Mouse (Mus musculus) liver, adult 2 months (tissue): ENCODE measurements around the gene Pax5. TPM values are rescaled to one million over a fixed set of nuclear protein-coding genes. Genes with fewer than 3 reads are reported as not detected.

Experiments
- DNase-seq: peaks from one replicate; pipeline ENCODE4 v3.0.0-alpha.2; 2011; ENCODE audit warnings: low read depth, low spot score; ENCODE audit errors: extremely low read depth
- H3K27ac ChIP-seq: fragments of 200-500 bp; replicated peaks from 2 replicates; pipeline ENCODE4 v1.5.1; 2012; ENCODE audit warnings: low read depth, mild to moderate bottlenecking, control low read depth, inconsistent platforms, low read length; ENCODE audit not compliant: insufficient read depth
- H3K27me3 ChIP-seq: fragments of 200-500 bp; 2 replicates; pipeline ENCODE4 v1.6.1; 2012; ENCODE audit warnings: mild to moderate bottlenecking, moderate library complexity, low read length, inconsistent platforms; ENCODE audit not compliant: control insufficient read depth, insufficient read depth
- H3K36me3 ChIP-seq: fragments of 200-500 bp; 2 replicates; pipeline ENCODE4 v1.6.1; 2012; ENCODE audit warnings: low read length, inconsistent platforms; ENCODE audit not compliant: control insufficient read depth, insufficient read depth
- H3K4me1 ChIP-seq: fragments of 200-500 bp; 2 replicates; pipeline ENCODE4 v1.6.1; 2011; ENCODE audit warnings: low read length; ENCODE audit not compliant: control insufficient read depth, insufficient read depth
- H3K4me3 ChIP-seq: fragments of 200-500 bp; 2 replicates; pipeline ENCODE4 v1.5.1; 2011; ENCODE audit warnings: low read depth, mild to moderate bottlenecking, control low read depth, low read length, moderate library complexity; ENCODE audit not compliant: insufficient read depth
- H3K79me2 ChIP-seq: fragments of 200-500 bp; 2 replicates; pipeline ENCODE4 v1.6.1; 2012; ENCODE audit warnings: inconsistent platforms, mild to moderate bottlenecking, low read length, moderate library complexity; ENCODE audit not compliant: control insufficient read depth, insufficient read depth
- H3K9ac ChIP-seq: fragments of 200-500 bp; 2 replicates; pipeline ENCODE4 v1.6.1; 2012; ENCODE audit warnings: low read depth, mild to moderate bottlenecking, control low read depth, inconsistent platforms, low read length
- CTCF ChIP-seq: fragments of 200-500 bp; IDR thresholded peaks from 2 replicates; pipeline ENCODE4 v1.5.1; 2011; ENCODE audit warnings: low read depth, low read length, control low read depth
- POLR2A ChIP-seq: fragments of 200-500 bp; IDR thresholded peaks from 2 replicates; pipeline ENCODE4 v1.6.1; 2011; ENCODE audit warnings: low read length, control low read depth; ENCODE audit not compliant: insufficient read depth; ENCODE audit errors: extremely low read depth
- WGBS: fragments of 180-500 bp; shearing (Covaris S2); methylation state at CpG from one replicate; pipeline ENCODE4 v1.1.7; 2018; 5-methylcytosine and 5-hydroxymethylcytosine counted together
- polyA plus RNA-seq: library from polyadenylated mRNA; depleted of rRNA; stranded (reverse); fragments of >200 nt; gene quantifications from 2 replicates; pipeline ENCODE4 v1.2.3, GENCODE M21; 2012
- total RNA-seq: library from RNA; depleted of rRNA; stranded (reverse); fragments of >200 nt; gene quantifications from 2 replicates; pipeline ENCODE4 v1.2.3, GENCODE M21; 2014

Pax5 gene
- total and polyA plus RNA-seq, 2 experiments = 0.18 to 1.4 TPM

DNA sequence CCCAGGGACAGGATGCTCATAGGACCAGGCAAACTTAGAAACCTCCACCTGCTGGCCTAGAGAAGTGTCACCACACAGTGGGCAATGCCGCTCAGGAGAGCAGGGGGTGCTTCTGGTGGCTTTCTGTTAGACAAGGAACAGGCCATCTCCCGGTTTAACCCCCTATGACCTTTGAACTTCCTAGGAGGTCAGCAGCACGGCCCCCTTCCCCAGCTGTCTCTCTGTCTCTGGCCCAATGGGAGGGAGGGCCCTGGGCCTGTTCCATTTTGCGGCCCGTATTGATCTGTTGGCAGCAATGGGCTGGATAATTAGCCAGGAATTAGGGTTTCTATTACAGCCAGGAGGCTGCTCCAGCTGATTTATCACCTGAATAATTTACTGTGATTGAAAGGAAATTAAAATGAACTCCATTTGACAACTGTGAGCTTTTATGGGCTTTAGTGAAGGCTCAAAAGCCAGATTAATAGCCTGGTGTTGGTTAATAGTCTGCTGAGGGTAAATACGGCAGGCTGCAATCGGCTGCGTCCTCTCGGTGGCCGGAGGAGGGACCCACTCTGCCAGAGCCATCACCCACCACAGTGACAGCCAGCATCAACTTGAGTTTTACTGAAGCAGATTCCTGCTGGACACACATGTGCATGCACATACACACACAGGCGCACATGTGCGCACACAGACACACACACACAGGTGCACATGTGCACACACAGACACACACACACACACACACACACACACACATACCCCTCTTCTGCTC, 68.3 kb downstream of the Pax5 start:
- DNase-seq = no peak
- no peaks in the 10 kb centered on the region for H3K36me3 ChIP-seq
- WGBS = 42% methylated on average over 12 of the region's 12 CpGs
- no peak overlapping the region for H3K9ac ChIP-seq
- H3K4me3 ChIP-seq = no peak overlapping the region
- H3K27me3 ChIP-seq = no peaks in the 10 kb centered on the region
- TF ChIP-seq CTCF = no peak
- TF ChIP-seq POLR2A = no peak
- H3K27ac ChIP-seq = no peak overlapping the region
- no peaks in the 10 kb centered on the region for H3K79me2 ChIP-seq
- H3K4me1 ChIP-seq = no peaks in the 10 kb centered on the region

DNA sequence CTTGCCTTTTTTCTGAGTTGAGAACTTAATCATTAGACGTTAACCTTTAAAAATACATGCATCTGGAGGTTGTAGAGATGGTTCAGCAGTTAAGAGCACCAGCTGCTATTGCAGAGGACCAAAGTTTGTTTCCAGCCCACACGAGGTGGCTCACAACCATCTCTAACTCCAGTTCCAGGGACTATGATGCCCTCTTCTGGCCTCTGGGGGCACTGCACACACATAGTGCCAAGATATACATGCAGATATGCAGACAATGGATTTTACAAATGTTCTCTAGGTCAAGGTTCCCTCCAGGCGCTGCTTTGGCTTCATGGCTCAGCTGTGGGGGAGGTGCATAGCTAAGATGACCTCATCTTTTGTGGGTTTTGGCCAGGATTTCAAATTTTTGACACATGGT, 74.7 kb downstream of the Pax5 start:
- Histone ChIP-seq H3K27ac (no peak overlapping the region), H3K4me1 (peaks cover 3% of the 10 kb centered on the region; the same call in 1 of the 2 replicates), H3K36me3 (no peaks in the 10 kb centered on the region), H3K27me3 (no peaks in the 10 kb centered on the region), H3K79me2 (no peaks in the 10 kb centered on the region), H3K4me3 (no peak overlapping the region), H3K9ac (no peak overlapping the region)
- 70% methylated on average over 3 of the region's 3 CpGs for WGBS
- TF ChIP-seq CTCF (0 out of 2 replicates have a peak, but pooled peaks have one; percentile 8), POLR2A (no peak)
- no peak for DNase-seq

DNA sequence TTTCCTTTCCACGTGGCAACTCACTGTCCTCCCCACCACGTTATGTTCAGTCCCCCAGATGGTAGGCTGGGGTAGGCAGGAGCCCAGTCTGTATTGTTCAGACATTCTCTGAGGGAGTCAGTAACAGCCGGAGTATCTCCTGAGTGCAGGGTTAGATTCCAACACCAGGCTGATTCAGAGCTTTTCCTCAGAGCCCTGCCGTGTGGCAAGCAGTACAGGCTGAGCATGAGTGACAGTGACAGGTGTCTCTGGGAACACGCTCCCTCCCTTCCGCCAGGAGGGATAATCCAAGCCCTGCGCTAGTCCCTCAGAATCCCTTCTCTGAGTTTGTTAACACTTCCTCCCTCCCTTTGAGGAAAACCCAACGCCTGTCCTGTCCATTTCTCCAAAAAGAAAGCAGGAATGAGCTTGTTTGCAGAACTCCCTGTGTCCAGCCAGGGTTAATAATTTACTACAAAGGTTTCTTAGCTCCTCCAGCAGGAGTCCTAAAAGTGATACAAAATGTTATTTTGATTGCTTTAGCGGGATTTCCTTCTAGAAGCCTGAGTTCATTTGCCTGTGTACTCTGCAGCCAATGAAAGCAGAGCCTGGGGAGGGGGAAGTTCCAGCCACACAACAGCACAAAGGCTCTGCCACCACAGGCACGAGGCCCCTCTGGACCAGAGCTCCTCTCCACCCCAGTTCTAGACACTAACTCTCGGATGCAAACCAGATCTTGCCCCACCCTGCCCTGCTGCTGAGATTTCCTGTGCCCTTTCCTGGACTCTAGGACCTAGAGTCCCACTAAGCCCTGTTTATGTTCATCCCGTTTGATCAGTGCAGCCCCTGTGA, 76.4 kb downstream of the Pax5 start:
- Histone ChIP-seq H3K9ac (no peak overlapping the region), H3K79me2 (no peaks in the 10 kb centered on the region), H3K36me3 (no peaks in the 10 kb centered on the region), H3K27me3 (no peaks in the 10 kb centered on the region), H3K27ac (no peak overlapping the region), H3K4me3 (no peak overlapping the region), H3K4me1 (peaks cover 3% of the 10 kb centered on the region; the same call in 1 of the 2 replicates)
- WGBS = 10% methylated on average over 12 of the region's 12 CpGs
- peak; percentile 64 for DNase-seq
- TF ChIP-seq POLR2A (no peak), CTCF (no peak)

DNA sequence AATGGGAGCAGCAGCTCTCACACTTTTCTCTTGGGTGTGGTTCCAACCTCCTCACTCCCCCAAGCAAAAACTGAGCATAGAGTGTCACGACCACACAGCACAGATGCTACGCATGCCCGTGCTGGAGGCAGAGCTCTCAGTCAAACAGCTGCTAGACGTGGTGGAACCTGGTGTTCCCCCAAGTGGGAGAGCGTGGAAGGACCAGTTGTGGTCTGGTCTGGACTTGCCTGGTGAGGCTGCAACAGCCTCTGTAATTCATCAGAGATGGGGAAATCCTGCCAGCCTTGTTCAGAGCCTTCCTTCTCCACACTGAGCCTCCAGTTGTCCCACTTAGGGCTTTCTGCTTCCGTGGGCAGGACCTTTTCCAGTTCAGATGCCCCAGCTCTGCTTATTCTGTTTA, 80.2 kb downstream of the Pax5 start:
- Histone ChIP-seq H3K27me3 (no peaks in the 10 kb centered on the region), H3K4me1 (peaks cover 3% of the 10 kb centered on the region; the same call in 1 of the 2 replicates), H3K79me2 (no peaks in the 10 kb centered on the region), H3K27ac (no peak overlapping the region), H3K4me3 (no peak overlapping the region), H3K9ac (no peak overlapping the region), H3K36me3 (no peaks in the 10 kb centered on the region)
- 71% methylated on average over 6 of the region's 6 CpGs for WGBS
- no peak for DNase-seq
- TF ChIP-seq CTCF = no peak
- TF ChIP-seq POLR2A = no peak

DNA sequence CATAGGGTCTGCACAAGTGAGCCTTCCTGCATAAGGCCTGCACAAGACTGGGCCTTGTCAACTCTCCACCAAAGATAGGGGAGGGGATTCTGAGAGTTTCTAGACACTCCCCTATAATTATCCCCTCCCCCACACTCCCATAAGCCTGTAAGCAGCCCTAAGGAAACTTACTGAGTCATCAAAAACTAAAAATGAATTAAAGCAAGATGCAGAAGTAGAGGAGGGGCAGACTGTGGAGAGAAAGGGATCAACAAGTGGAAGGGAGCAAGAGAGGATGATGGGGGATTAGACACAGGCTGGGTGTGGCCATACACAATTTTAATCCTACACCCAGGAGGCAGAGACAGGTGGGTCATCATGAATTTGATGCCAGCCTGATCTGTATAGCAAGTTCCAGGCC, 82.4 kb downstream of the Pax5 start:
- Histone ChIP-seq H3K27me3 (no peaks in the 10 kb centered on the region), H3K4me3 (no peak overlapping the region), H3K79me2 (no peaks in the 10 kb centered on the region), H3K27ac (no peak overlapping the region), H3K36me3 (no peaks in the 10 kb centered on the region), H3K4me1 (no peaks in the 10 kb centered on the region), H3K9ac (no peak overlapping the region)
- TF ChIP-seq CTCF = no peak
- no peak for TF ChIP-seq POLR2A
- DNase-seq = no peak

DNA sequence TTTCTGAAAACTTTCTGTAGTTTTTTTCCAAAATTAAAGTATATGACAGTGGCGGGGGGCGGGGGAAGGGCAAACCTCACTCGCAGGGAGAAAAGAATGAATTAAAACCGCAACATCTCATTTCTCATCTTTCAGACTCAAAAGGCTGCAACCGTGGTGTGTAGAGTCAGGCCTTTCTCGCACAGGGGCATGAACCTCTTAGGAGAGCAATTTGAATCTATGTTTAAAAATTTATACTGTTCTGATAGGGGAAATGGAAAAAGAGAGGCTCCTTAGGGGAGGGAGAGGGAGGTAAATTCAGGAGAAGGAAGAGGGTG, 85.2 kb downstream of the Pax5 start:
- TF ChIP-seq POLR2A (no peak), CTCF (no peak)
- WGBS = 87% methylated on average over 6 of the region's 6 CpGs
- no peak overlapping the region for H3K27ac ChIP-seq
- no peak overlapping the region for H3K9ac ChIP-seq
- H3K4me3 ChIP-seq = no peak overlapping the region
- no peaks in the 10 kb centered on the region for H3K36me3 ChIP-seq
- H3K27me3 ChIP-seq = no peaks in the 10 kb centered on the region
- DNase-seq = no peak
- no peaks in the 10 kb centered on the region for H3K4me1 ChIP-seq
- H3K79me2 ChIP-seq = no peaks in the 10 kb centered on the region
